Mouse (Mus musculus): Measurements from ENCODE around the gene Vmn2r40. TPM values are rescaled to one million over a fixed set of nuclear protein-coding genes. Genes with fewer than 3 reads are reported as not detected.
"Not testable (repeated sequence)": the region's sequence is repeated elsewhere in the genome, so short reads cannot be mapped to it uniquely, and the experiment has no call there.

Vmn2r40 gene
- polyA plus RNA-seq (2021), result not detected

GRCm38 (mm10) chr7:8931335-8931734 lies at the start of gene Vmn2r40:
Vmn2r40 (minus strand) TSS chr7:8931435.
- DNase-seq (ENCODE audit: low read depth, low spot score); in situ Hi-C loops (cut with MboI; ENCODE audit: low pct_unique_long_range_greater_than_20kb); POLR2A ChIA-PET; H3K27me3 ChIP-seq; ATAC-seq; CTCF ChIA-PET: not testable (repeated sequence)

Other genes starting within 250 kb of the Vmn2r40 start
- gene Vmn2r39, start 99.4 kb upstream of the Vmn2r40 start, polyA plus RNA-seq (2021), result not detected
- gene Vmn2r38, start 166.4 kb upstream of the Vmn2r40 start, polyA plus RNA-seq (2021), result not detected